Mouse (Mus musculus) A20 (cell line): ENCODE measurements around the gene Trib2.
A peak's percentile ranks its signal among the peaks of the same experiment; 100 is the strongest.

Experiments
- DNase-seq: peaks from one replicate; pipeline ENCODE4 v3.0.0-alpha.2; 2011; ENCODE audit warnings: low read depth, low spot score

Trib2 gene

GRCm38 (mm10) chr12:15814249-15815081 lies 2.3 kb downstream of the Trib2 start:
- peak; percentile 88 for DNase-seq

GRCm38 (mm10) chr12:15813819-15814165 lies 2.9 kb downstream of the Trib2 start:
- no peak for DNase-seq

- DNase-seq: peak; percentile 75
These were observed 3.4 kb downstream of the Trib2 start for GRCm38 (mm10) chr12:15813133-15813818.

- DNase-seq: peak; percentile 63
These were observed 4.4 kb downstream of the Trib2 start for GRCm38 (mm10) chr12:15812139-15812962.

- DNase-seq: peak; percentile 57
These were observed 5.0 kb downstream of the Trib2 start for GRCm38 (mm10) chr12:15811682-15812081.

- DNase-seq: no peak
These were observed 5.8 kb downstream of the Trib2 start for GRCm38 (mm10) chr12:15810926-15811325.

- no peak for DNase-seq
These were observed 7.1 kb downstream of the Trib2 start for GRCm38 (mm10) chr12:15809657-15810056.

GRCm38 (mm10) chr12:15809249-15809648 lies 7.5 kb downstream of the Trib2 start:
- no peak for DNase-seq

GRCm38 (mm10) chr12:15808186-15808800 lies 8.4 kb downstream of the Trib2 start:
- no peak for DNase-seq

GRCm38 (mm10) chr12:15804931-15805331 lies 11.8 kb downstream of the Trib2 start:
- DNase-seq: no peak

- DNase-seq: no peak
These were observed 12.7 kb downstream of the Trib2 start for GRCm38 (mm10) chr12:15803936-15804438.

- no peak for DNase-seq
These were observed 15.2 kb downstream of the Trib2 start for GRCm38 (mm10) chr12:15801571-15801930.

GRCm38 (mm10) chr12:15800914-15801570 lies 15.7 kb downstream of the Trib2 start:
- no peak for DNase-seq

- DNase-seq: no peak
These were observed 16.4 kb downstream of the Trib2 start for GRCm38 (mm10) chr12:15800196-15800913.

GRCm38 (mm10) chr12:15798019-15798418 lies 18.7 kb downstream of the Trib2 start:
- no peak for DNase-seq

- no peak for DNase-seq
These were observed 20.8 kb downstream of the Trib2 start for GRCm38 (mm10) chr12:15795886-15796285.

- no peak for DNase-seq
These were observed 23.4 kb downstream of the Trib2 start for GRCm38 (mm10) chr12:15793336-15793735.

GRCm38 (mm10) chr12:15790181-15790580 lies 26.5 kb downstream of the Trib2 start:
- no peak for DNase-seq

- DNase-seq: no peak
These were observed 39.7 kb downstream of the Trib2 start for GRCm38 (mm10) chr12:15777047-15777446.

GRCm38 (mm10) chr12:15771686-15772085 lies 45.0 kb downstream of the Trib2 start:
- DNase-seq: no peak
